Mouse (Mus musculus) E14TG2a.4 (cell line): ENCODE measurements around the gene Sost.

Source experiments
- CTCF ChIP-seq: conservative IDR thresholded peaks from 2 replicates; pipeline ENCODE4 v1.5.1; 2014; ENCODE audit warnings: low read length
- NANOG ChIP-seq: IDR thresholded peaks from 2 replicates; pipeline ENCODE4 v1.6.1; 2014; ENCODE audit warnings: borderline replicate concordance, low read length, mixed read lengths
- POU5F1 ChIP-seq: IDR thresholded peaks from 2 replicates; pipeline ENCODE4 v1.6.1; 2014; ENCODE audit warnings: low read length, borderline replicate concordance

GRCm38 (mm10) chr11:101971410-101971809, 4.6 kb upstream of the Sost start:
- TF ChIP-seq CTCF (peak; percentile 96), NANOG (no peak), POU5F1 (no peak)
